Mouse (Mus musculus) neural tube, embryonic 10.5 days (tissue): ENCODE data around the gene Arpp21.

Experiments used
- DNase-seq: peaks from one replicate; pipeline ENCODE4 v3.0.0-alpha.2; 2017; ENCODE audit warnings: low spot score; ENCODE audit errors: extremely low spot score

Arpp21 gene

DNA sequence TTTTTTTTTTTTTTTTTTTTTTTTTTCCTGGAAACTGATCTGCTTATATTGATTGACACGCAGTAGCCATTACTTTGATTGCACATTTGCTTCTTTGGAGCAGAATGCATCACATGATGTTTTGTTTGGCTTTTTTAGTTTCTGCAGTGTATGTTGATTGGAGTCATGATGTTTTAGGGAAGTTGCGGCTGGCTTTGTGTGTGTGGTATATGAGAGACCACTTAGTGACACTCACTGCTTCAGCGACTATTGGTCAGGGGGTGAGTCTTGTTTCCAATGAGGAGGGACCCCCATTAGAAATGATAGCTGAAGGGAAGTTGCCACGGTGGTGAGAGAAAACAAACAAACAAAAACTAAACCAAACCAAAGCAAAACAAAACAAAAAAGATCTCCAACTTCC lies 55.7 kb downstream of the Arpp21 start:
- DNase-seq, result no peak

DNA sequence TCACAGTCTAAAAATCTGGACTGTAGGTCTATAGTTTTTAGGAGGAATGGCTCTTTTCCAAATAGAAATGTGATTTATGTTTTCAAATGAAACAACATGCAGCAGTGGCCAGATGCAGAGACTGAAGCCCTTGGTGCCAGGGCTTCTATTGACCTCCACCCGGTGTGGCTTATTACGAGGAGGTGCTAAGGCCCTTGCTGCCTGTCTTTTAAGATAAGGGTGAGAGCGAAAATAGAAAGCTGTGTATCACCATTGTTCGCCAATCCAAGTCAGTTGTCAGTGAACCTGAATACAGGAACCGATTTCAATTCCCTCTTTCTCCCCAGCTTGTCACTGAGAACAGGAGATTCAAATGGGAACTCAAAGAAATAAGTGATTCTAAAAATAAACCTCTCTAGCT lies 57.3 kb downstream of the Arpp21 start:
- DNase-seq, result no peak

DNA sequence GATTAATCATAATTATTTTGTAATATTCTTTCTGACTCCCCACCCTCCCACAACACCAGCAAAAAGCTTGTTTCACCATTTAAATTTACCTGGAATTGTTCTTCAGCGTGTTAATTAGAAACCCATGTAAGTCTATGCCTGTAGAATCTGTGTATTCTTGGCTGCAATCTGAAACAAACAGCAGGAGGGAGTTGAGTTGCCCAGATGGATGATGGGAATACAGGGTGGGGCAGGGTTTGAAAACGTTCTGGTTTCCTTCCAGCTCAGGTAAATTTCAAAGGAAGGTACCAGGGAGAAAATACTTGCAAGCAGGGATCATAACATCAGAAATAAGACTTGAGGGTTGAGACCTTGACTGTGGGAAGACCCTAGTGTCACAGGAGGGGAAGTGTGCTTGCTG lies 58.2 kb downstream of the Arpp21 start:
- DNase-seq, result no peak

DNA sequence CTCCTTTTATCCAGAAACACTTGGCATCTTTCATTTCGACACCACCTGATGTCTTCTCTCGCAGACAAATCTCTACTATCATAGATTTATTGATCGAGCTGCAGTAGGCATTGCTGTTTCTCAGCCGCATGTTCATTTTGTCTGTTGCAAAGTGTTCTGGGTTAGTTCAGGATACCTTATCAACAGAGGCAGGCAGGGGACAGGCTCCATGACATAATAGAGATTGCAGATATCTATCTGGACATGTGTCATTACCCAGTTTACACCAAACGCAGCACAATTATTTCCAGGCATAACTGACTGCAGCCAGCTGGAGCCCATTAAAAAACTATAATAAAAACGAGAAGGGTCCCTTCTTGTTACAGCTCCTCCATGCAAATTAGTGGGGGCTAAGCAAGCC lies 59.4 kb downstream of the Arpp21 start:
- no peak for DNase-seq

DNA sequence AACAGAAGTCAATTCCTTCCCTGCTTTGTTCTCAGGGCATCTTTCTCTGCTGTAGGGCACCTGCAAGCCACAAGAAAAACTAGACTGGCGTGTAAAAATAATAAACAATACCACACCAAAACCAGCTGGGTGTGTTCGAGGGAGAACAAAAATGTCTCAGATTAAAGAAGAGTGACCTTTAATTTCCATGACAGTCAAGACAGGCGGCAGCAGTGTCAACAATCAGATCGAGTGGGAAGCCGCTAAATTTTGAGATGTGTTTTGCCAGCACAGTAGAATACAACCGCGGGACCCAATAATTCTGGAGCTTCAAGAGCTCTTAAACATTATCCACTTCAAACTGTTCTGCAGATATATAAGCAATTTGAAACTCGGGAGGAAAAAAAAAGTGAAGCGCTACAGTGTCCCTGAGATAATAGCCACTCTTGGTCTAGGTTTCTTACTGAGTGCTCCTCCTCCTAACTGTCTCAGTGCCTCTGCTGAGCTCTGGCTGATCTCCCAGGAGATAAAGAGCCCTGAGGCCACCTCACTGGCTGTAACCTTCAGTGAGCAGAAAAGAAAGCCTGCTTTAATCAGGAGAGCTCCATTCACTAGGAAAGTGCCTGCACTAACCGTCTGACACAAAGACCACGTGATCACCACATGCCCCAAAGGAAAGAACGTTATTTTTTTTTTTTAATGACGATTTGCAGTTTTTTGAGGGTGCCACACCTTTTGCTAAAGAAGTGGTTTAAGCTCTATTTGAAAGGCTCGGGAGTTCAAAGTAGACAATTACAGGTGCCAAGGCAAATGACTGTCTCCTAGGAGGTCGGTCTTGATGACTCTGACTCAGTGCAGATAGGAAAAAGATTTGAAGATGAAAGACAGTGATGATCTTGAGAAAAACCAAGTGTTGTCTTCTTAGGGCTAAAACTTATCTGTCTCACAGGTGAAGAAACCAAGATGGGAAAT lies 61.1 kb downstream of the Arpp21 start:
- DNase-seq, result peak; percentile 14

DNA sequence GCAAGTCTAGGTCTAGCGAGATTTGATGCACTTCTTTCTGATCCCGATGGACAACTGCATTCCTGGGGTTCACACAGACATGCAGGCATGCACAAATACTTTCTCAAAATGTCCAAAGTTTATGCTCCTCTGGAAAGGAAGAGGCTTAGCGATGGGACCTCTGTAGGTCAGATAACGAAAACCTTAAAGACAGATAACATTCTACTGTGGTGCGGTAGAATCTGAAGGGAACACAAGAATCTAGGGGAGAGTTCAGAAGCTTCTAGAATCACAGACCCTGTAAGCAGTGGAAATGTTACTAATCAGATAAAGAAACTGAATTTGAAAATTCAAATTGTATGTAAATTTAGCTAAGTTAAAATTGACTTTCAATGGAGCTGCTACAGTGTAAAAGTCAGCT lies 62.0 kb downstream of the Arpp21 start:
- DNase-seq, result no peak

DNA sequence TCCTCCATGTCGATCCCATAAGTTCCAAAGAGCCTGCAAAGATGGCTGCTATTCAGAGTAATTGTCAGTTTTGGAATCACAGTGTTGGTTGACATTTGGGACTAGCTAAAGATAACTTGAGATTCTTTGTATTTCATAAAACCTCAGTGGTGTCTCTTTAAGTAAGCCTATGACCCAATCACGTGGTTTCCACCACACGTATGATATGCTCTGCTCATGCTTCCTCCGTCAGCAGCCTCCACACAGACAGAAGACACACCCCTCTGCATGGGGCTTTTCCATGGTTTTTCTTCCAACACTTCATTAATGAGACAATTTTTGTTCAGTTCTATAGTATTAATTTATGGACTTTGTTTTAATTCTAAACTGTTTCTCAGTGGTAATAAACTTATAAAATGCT lies 71.1 kb downstream of the Arpp21 start:
- DNase-seq, result no peak

DNA sequence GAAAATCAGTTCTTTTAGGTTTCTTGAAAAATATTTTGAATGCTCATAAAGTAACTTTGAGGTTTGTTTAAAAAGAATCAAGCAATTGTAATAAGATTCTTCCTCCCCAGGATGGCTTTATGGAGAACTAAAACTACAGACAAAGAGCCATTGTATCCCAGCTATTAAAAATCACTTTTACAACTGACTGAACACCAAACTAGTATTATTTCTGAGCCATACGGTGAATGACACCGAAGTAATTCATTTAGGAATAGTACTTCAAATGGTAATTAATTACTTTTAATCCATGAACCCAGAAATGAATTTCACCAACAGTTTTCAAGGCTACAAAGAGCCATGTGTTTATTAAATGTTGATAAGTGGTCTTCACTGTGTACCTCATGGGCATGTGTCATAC lies 74.8 kb downstream of the Arpp21 start:
- no peak for DNase-seq

DNA sequence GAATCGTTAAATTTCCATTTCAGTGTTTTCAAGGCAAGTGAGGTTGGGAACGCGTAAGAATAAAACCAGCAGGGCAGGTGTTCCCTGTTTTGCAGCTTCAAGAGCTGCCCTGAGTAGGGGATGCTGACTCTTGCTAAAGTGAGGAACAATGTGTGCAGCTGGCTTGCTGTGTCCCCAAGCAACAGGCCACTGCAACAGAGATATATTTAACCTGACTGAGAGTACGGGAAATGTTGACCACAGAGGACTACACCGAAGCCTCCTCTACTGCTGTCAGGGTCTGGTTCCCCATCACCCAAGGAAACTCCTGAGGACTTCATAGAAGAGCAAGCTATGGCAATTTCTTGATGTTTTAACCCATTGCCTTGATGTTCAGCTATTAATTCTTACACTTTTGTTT lies 81.8 kb downstream of the Arpp21 start:
- DNase-seq, result no peak

DNA sequence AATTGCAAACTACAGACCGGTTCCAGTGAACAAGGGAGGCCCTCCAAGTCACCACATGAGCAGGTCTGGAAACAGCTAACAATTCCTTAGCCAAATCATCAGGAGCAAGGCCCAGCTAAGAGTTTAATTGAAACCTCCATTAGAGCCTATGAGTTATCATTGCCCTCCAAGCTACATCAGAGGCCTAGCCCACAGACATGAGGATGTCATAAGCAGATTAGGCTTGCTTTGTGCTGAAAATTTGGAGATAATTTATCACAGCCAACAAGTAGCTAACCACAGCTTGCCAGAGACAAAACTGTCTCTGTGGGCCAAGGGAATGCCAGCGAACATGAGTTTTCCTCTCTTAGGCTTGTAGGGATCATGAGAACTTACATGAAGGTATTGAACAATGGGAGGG lies 83.0 kb downstream of the Arpp21 start:
- DNase-seq, result no peak

DNA sequence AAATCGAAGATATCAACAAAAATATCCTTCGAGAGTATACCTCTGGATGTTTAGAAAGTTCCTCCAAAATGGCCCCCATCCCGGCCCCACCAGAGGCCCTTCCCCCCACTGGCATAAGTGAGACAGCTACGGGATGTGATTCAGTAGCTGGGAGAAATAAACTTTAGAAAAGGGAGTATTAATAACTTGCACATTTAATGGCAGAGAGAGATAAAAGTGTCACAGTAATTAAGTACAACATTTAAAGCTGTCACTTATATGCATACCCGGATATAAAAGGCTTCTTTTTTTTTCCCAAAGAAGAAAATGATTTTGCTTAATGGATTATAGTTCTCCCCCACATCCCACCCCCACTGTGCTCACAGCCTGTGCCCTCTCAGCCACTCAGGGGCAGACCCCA lies 84.6 kb downstream of the Arpp21 start:
- no peak for DNase-seq

DNA sequence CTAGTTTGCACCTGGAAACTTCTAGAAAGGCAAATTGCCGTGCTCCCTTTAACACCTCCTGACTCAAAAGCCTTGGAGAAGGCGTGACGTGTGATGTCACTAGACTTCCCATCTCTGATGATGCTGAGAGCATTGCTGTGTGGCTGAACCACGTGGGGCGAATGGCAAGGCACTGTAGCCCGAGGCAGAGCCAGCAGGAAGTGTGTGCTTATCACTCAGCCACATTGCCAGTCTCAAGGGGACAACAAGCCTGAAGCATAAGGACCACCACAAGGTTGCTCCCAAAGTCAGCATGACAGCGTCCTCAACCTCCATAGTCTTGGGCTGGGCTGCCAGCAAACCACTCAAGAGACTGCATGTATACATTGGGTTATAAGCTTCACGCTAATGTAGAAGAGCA lies 95.1 kb downstream of the Arpp21 start:
- DNase-seq, result no peak

DNA sequence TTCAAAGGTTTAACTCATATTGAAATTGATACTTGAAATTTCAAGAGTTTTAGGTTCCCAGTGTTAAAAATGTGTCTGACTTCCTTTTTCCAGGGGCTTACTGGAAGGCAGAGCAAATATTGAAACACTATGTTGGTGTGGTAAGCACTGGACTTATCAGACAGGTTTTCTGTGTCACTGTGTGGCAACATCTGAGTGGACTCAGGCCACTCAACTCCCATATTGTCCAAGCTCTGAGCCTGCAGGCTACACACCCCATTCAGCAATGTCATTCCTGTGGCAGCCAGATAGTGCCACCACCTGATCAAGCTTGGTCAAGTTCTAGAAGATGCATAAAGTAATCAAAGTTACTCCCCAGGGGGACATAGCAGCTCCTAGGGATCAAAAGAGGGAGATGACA lies 97.9 kb downstream of the Arpp21 start:
- no peak for DNase-seq

DNA sequence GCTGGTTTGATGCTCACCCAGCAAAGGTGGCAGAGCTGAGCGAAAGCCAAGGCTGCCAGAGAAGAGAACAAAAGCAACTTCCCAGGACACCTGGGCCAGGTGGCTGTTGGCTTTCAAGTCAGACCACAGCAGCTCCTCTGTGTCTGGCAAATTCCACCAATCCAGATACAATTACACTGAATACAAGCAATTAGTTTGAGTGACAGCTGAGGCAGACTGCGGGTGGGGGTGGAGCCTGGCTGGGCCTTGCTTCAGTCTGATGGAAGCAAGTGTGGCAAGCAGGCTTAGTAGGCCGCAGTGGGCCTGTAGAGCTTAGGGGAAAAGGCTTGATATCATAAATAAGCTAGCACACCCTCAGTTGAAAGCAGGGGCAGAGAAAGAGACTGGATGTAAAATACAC lies 104.9 kb downstream of the Arpp21 start:
- DNase-seq, result no peak

DNA sequence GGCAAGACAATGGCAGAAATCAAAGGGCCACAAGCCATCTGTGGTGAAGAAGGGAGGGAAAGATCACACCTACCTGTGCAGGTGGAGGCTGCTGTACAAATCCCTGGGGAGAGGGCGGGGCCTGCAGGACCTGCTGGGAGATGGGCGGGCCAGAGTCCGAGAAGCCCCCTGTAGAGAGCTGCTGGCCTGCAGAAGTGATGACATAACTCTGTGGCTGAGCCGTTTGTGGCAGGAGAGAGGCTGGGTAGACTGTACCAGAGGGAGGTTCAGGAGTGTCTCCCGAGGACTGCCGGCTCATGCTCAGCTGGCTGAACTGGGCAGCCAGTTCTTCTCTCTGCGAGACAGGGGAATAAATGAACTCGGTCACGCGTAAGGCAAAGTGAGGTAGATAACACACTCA lies 111.1 kb downstream of the Arpp21 start:
- DNase-seq, result no peak

DNA sequence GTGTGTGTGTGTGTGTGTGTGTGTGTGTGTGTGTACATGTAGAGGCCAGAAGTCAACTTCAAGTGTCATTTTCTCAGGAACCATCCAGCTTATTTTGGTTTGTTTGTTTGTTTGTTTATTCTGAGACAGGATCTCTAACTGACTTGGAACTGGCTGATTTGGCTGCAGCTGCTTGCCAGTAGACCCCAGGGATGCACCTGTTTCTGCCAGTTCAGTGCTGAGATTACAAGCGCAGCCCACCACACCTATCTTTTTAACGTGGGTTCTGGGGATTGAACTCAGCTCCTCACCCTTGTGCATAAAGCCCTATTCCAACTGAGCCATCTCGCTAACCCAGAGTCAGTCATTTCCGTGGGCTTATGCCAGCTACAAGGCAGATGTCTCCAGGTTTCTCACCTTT lies 111.6 kb downstream of the Arpp21 start:
- DNase-seq, result no peak

DNA sequence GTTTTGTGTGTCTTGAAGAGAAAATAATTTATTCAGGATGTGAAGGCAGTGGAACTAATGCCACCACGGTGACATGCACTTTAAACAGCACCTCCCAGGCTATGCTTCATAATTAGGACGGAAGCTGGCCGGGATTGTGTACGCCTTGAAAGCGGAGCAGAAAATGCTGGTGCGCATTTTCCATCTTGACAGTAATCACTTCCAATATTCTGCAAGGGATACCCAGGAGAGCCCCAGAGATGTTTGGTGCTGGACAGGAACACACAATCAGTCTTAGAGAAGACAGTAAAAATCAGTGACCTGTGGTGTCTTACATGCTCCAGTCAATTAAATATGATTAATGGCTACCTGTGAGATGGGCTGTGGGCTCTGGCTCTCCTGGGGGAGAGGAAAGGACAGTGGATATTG lies 112.3 kb downstream of the Arpp21 start:
- DNase-seq, result no peak

DNA sequence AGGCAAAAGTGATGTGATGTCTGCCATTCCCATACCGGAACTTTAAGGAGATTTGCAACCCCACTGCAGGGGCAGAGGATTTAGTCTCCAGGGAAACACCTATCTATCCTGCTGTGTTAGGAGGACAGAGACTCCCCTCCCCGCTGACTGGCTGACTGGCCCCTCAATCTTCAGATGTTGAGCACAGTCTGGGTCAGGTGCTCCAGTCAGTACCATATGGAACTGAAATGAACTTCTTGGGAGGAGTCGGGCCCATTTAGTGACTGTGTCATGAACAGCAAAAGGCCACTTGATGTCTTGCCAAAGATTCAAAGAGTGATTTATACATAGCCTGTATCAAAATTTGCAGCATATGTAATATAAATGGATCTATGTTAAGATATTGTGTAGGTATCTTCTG lies 116.2 kb downstream of the Arpp21 start:
- no peak for DNase-seq

DNA sequence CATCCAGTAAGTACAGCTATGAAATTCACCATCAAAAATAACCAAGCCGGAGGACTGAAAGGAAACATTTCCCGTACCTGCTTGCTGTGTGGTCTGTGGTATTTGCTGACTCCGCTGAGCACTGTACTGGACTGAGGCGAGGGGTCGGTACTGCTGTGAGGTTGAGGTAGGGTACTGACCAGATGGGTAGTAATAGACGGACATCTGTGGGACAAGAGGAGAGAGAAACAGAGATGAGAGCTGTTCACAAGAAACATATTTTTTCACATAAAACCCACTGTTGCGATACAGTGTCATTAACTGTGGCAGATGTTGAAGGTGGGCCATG lies 116.7 kb downstream of the Arpp21 start:
- no peak for DNase-seq

DNA sequence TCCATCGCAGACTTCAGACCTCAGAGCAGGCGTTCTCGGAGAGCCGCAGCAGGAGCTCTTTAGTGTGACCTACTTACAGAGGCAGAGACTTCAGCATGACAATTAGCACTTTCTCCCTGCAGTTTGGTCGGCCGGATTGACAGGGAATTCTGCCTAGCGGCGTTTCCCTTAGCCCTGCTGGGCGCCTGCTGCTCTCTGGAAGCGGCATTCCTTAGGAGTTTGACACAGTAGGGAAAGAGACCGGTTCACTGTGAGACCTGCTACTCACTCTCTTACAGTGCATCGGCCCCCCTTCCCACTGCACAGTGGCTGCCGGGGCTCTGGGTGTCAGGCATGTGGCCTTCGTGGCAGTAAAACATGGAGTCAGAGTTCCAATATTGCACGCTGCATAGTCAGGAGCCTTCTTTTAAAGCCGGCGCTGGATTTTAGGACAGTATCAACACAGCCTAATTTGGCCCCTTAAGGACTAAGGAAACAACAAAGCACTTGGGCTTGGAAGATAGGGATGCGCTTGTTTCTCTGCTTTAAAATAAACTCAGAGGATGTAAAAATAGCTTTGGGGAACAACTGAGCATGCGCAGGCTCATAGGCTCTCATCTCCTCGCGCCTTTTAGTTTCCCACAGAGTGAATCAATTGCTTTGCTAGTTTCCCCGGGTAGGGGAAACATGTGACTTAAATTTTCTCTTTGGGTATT lies 117.2 kb downstream of the Arpp21 start:
- DNase-seq, result peak; percentile 55

DNA sequence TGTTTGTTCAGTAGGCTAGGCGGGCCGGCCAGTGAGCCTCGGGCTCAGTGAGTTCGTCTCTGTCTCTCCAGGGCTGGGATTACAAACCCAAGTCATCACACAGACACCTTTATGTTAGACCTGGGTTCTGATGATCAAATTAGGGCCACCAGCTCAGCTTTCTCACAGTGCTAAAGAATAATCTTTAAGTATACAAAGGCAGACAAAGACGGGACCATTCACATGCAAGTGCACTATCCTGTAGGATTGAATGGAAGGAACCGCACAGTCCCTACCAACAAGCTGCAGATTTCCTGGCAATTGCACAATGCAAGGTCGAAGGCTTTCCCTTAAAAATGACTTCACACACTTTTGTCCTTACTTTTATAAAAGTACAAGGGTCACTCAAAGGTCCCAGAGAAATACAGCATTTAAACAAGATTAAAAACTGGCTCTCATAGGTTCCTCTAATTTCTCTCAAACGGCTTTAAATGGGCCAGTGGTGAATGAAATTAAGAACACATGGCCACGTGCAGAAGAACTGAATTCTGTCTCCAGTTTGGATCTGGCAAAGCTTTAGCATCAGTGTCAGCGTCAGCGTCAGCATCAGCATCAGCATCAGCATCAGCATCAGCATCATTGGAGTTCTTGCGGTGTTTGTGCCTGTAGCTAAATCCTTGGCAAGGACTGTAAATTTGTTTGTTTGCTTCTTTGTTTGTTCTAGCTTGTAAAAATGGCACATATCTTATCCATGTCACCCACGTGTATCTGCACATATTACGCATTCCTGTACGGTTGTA lies 117.9 kb downstream of the Arpp21 start:
- DNase-seq, result no peak

DNA sequence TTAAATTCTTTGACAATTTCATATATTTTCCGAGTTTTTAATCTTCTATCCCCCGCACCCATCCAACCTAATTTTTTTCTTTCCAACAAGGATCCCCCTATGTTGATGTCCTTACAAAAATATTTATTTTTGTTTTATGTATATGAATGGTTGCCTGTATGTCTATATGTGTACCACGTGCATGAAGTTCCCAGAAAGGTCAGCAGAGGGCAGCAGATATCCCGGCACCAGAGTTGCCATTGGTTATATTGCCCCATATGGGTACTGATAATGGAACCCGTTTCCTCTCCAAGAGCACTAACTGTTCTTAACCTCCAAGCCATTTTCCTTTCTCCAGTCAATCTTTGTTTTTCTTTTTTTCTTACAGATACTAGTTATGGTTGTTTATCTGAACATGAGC lies 124.1 kb downstream of the Arpp21 start:
- no peak for DNase-seq
